Mouse (Mus musculus): ENCODE measurements around the gene Zkscan1. TPM values are rescaled to one million over a fixed set of nuclear protein-coding genes. Genes with fewer than 3 reads are reported as not detected.
"Not testable (repeated sequence)": the region's sequence is repeated elsewhere in the genome, so short reads cannot be mapped to it uniquely, and the experiment has no call there.

Zkscan1 gene
- total RNA-seq (2015) (16.1 TPM in 2 replicates), total RNA-seq (2017) (13.1 and 14.2 TPM in 2 replicates)

- peak; percentile 99 for ATAC-seq (ENCODE audit: poor library complexity, severe bottlenecking)
Measured at GRCm38 (mm10) chr5:138084996-138085395, at the start of gene Zkscan1. Zkscan1 (plus strand) TSS chr5:138085084.

GRCm38 (mm10) chr5:138052894-138053293 is 32.0 kb upstream of the Zkscan1 start, which contains the start of gene Smok3c:
Smok3c (plus strand) TSS chr5:138053194.
- ATAC-seq (ENCODE audit: poor library complexity, severe bottlenecking): not testable (repeated sequence)

- no peak for ATAC-seq (ENCODE audit: poor library complexity, severe bottlenecking)
Measured at GRCm38 (mm10) chr5:138073803-138074202, 11.1 kb upstream of the Zkscan1 start.

- no peak for ATAC-seq (ENCODE audit: poor library complexity, severe bottlenecking)
Measured at GRCm38 (mm10) chr5:138075684-138076083, 9.2 kb upstream of the Zkscan1 start.

- ATAC-seq (ENCODE audit: poor library complexity, severe bottlenecking): no peak
Measured at GRCm38 (mm10) chr5:138076148-138076547, 8.7 kb upstream of the Zkscan1 start.

- no peak for ATAC-seq (ENCODE audit: poor library complexity, severe bottlenecking)
Measured at GRCm38 (mm10) chr5:138080456-138080855, 4.4 kb upstream of the Zkscan1 start.

- no peak for ATAC-seq (ENCODE audit: poor library complexity, severe bottlenecking)
Measured at GRCm38 (mm10) chr5:138081446-138081845, 3.4 kb upstream of the Zkscan1 start.

GRCm38 (mm10) chr5:138083318-138083900 is 1.5 kb upstream of the Zkscan1 start:
- ATAC-seq (ENCODE audit: poor library complexity, severe bottlenecking): no peak

- no peak for ATAC-seq (ENCODE audit: poor library complexity, severe bottlenecking)
Measured at GRCm38 (mm10) chr5:138083936-138084335, 948 bp upstream of the Zkscan1 start.

- no peak for ATAC-seq (ENCODE audit: poor library complexity, severe bottlenecking)
Measured at GRCm38 (mm10) chr5:138084507-138084906, 377 bp upstream of the Zkscan1 start.

- ATAC-seq (ENCODE audit: poor library complexity, severe bottlenecking): peak; percentile 43
Measured at GRCm38 (mm10) chr5:138085421-138085911, 582 bp downstream of the Zkscan1 start.

- no peak for ATAC-seq (ENCODE audit: poor library complexity, severe bottlenecking)
Measured at GRCm38 (mm10) chr5:138086842-138087241, 2.0 kb downstream of the Zkscan1 start.

GRCm38 (mm10) chr5:138088366-138088765 is 3.5 kb downstream of the Zkscan1 start:
- ATAC-seq (ENCODE audit: poor library complexity, severe bottlenecking): no peak

GRCm38 (mm10) chr5:138089108-138089551 is 4.2 kb downstream of the Zkscan1 start:
- no peak for ATAC-seq (ENCODE audit: poor library complexity, severe bottlenecking)

GRCm38 (mm10) chr5:138090271-138090670 is 5.4 kb downstream of the Zkscan1 start:
- ATAC-seq (ENCODE audit: poor library complexity, severe bottlenecking): 0 out of 2 replicates have a peak, but pooled peaks have one; percentile 40

GRCm38 (mm10) chr5:138090737-138091136 is 5.9 kb downstream of the Zkscan1 start:
- ATAC-seq (ENCODE audit: poor library complexity, severe bottlenecking): no peak

- ATAC-seq (ENCODE audit: poor library complexity, severe bottlenecking): no peak
Measured at GRCm38 (mm10) chr5:138092771-138093170, 7.9 kb downstream of the Zkscan1 start.

GRCm38 (mm10) chr5:138094474-138094873 is 9.6 kb downstream of the Zkscan1 start:
- no peak for ATAC-seq (ENCODE audit: poor library complexity, severe bottlenecking)

- ATAC-seq (ENCODE audit: poor library complexity, severe bottlenecking): no peak
Measured at GRCm38 (mm10) chr5:138104976-138105375, 20.1 kb downstream of the Zkscan1 start.

GRCm38 (mm10) chr5:138107130-138107529 is 22.2 kb downstream of the Zkscan1 start:
- no peak for ATAC-seq (ENCODE audit: poor library complexity, severe bottlenecking)

GRCm38 (mm10) chr5:138109847-138110396 is 25.0 kb downstream of the Zkscan1 start:
- ATAC-seq (ENCODE audit: poor library complexity, severe bottlenecking): not testable (repeated sequence)

Measured in megakaryocyte, adult 5-6 weeks (primary cell).